ENCODE assay signal across 7 mouse cellular contexts in genomic region chr16:30968402-30969151, GRCm38 (mm10).
DNase-seq lines count a peak whose midpoint lies in the region; ATAC-seq lines count a peak whose summit lies in the region.

No protein-coding gene starts in this region.

- no peak for ATAC-seq in kidney, embryonic 15.5 days (replicated peaks; ENCODE audit: low FRiP score)
- peak; percentile 60 for ATAC-seq in monocyte, adult 5-6 weeks (replicated peaks; ENCODE audit: insufficient number of reproducible peaks, low FRiP score, low TSS enrichment, poor library complexity, severe bottlenecking)
- no peak for ATAC-seq in activated CD4-positive, CD25-positive, alpha-beta regulatory T cell, adult 4 months

- WGBS in kidney, embryonic 15.5 days: 73% methylated on average over 7 of the region's 7 CpGs

- no peaks in the 10 kb centered on the region for H3K27me3 ChIP-seq in kidney, embryonic 15.5 days

- H3K4me3 ChIP-seq in kidney, embryonic 15.5 days (replicated peaks): no peak overlapping the region

- DNase-seq in kidney, adult 8-10 months: no peak
- peak; percentile 42 for DNase-seq in c-Kit-positive CD71-negative TER-119-negative erythroid progenitor cells, embryonic 14.5 days (ENCODE audit: low read depth)
- DNase-seq in kidney, postnatal 25 days: peak; percentile 26 to 79
- DNase-seq in ovary, postnatal 36 days (ENCODE audit: low spot score): no peak

- H3K4me1 ChIP-seq in kidney, embryonic 15.5 days: peaks cover 51% of the 10 kb centered on the region

- no peaks in the 10 kb centered on the region for H3K36me3 ChIP-seq in kidney, embryonic 15.5 days

- 0 out of 2 replicates have a peak overlapping the region, but pooled peaks have one; percentile 54 for H3K27ac ChIP-seq in kidney, embryonic 15.5 days

- H3K4me2 ChIP-seq in kidney, embryonic 15.5 days: no peak overlapping the region

- no peak overlapping the region for H3K9ac ChIP-seq in kidney, embryonic 15.5 days

- no peaks in the 10 kb centered on the region for H3K9me3 ChIP-seq in kidney, embryonic 15.5 days (replicated peaks)

Comparison
In these comparisons a context has a peak if more than half of its experiments do, and no peak if none do; other contexts are left out.
1. DNase-seq: peak in c-Kit-positive CD71-negative TER-119-negative erythroid progenitor cells, embryonic 14.5 days (single experiment) and kidney, postnatal 25 days (2 of 2); none in kidney, adult 8-10 months (0 of 2) and ovary, postnatal 36 days (single experiment).